Mouse (Mus musculus): ENCODE results near the gene Vamp2.

- TF ChIP-seq ZNF384 (IDR thresholded peaks at IDR 0.05; ENCODE audit: low read depth, low read length) = no peak
- no peak for TF ChIP-seq MAFK (IDR thresholded peaks at IDR 0.05; ENCODE audit: insufficient read depth, low read depth, low read length)
These were observed 25.7 kb downstream of the Vamp2 start for GRCm38 (mm10) chr11:69114018-69114417.
